Mouse (Mus musculus) cerebellum, adult 9-11 months (tissue): Measurements from ENCODE around the gene Crmp1.

ENCODE experiments used
- DNase-seq: peaks from one replicate; pipeline ENCODE4 v3.0.0; 2022

The Crmp1 gene

DNA sequence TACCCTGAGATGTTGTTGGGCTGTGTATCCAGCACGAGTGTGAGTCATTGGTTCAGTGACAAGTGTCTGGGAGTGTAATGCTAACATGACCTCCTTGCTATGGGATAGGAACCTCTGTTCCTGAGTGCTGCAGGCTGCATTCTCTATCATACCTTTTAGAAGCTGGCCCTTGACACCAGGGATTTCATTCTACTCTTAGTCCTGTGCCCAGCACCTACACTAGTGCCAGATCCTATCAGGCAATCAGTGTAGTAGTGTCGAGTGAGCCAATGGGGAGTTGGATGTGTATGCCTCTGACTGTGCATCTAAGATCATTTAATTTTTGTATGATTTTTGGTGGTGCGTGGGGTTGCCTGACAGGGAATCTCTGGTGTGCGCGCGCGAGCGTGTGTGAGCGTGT is 516 bp upstream of the Crmp1 start:
- no peak for DNase-seq

DNA sequence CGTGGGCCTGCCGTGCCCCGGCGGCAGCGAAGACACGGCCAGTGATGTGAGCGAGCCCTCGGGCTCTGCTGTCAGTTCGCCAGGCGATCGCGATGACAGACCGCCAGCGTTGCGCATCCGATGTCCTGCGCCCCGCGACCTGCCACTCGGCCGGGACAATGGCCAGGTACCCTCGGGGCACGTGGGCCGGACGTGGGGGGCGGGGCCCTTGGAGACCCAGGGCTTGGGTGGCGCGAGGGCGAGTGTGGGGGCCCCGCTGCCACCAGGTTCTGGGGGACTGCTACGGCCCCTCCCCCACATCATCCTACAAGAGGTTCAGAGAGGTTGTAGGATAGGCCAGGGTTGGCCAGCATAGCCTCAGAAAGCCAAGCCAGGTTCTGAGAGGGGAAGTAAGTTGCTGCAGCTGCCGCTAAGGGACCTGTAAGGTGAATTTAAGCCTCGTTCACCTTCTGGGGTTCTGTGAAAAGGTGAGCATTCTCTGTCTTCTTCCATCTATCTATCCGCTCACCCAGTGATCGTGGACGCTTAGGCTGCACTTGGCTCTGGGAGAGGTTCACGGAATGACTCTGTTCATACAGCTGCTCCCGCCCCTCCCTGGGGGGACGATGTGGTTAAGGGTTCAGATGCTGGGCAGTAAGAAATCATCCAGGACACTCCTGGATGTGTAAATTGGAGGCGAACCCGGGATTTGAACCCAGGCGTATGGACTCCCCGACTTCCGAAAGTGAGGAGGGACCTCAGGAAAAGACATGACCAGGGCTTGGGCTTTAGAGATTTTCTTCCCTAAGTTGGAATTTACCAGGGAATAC is 824 bp downstream of the Crmp1 start:
- peak; percentile 84 for DNase-seq

DNA sequence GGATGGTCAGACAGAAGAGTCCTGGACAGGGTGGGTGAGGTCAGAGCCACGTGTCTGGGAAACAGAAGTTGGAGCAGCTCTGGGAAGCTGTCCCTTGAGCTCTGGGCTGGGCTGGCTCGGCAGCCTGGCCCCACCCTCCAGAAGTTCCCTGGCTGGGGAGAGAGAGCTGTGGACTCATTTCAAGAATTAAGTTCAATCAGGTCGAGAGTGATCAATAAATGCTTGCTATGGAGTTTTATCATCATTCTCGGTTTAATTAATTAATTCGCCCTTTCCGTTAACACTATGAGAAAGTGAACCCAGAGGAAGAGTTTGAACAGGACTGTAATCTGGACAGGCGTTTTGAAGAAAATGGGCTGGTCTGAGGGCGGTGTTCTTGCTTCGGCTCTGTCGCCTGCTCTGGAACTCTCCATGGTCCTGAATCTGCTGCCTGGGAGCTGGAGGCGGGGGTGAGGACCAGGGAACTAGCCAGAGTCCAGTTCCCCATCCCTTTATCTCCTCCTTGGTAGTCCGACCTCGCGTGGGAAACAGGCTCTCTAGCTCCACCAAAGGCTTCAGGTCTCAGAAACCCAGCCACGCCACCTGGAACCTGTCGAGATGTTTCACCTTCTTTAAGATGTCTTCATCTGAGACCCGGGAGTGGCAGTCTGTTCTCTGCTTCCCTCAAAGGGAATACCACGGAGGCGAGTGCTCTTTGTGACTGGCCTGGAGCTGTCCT is 1.6 kb downstream of the Crmp1 start:
- peak; percentile 59 for DNase-seq

DNA sequence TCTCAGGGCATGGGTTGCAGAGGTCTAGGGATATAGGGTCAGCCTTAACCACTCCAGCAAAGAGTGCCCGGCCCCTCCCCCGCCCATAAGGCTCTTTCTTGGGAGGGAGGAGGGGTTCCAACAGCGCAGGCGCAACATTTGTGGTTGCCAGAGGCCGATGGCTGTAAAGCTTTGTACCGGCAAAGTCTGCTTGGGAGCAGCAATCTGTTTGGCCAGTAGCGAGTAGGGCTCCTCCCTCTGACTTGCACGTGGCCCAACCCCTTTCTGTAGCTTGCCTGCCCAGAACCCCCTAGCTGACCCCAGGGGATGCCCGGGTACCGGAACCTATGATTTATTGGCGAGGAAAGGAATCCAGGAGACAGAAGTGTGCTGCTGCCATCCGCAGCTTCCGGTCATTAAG is 2.4 kb downstream of the Crmp1 start:
- DNase-seq: peak; percentile 83

DNA sequence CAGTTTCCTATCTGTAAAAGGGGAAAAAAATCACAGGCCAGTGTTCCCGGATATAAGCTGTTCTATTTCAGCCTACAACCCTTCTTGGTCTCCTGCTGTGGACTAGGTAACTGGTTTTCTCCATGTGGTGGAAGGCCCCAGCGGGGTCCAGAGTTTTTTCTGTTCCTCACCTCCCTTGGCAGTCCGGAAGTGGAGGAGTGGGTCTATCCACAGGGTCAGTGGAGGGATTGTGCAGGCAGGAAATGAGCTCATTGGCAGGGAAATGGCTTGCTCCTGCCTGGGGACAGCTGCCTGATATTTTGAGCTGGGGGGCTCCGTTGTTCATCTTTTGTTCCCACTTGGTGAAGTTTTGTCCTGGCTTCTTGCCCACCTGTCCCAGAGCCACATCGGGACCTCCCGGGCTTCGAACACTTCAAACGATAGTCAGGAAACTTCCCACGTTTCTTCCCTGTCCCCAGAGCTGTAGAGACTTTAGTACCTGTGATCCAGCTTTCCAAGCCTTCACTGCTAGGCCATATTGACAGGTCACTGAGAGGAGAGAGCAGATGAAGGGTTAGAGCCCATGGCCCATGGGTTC is 3.0 kb downstream of the Crmp1 start:
- peak; percentile 67 for DNase-seq

DNA sequence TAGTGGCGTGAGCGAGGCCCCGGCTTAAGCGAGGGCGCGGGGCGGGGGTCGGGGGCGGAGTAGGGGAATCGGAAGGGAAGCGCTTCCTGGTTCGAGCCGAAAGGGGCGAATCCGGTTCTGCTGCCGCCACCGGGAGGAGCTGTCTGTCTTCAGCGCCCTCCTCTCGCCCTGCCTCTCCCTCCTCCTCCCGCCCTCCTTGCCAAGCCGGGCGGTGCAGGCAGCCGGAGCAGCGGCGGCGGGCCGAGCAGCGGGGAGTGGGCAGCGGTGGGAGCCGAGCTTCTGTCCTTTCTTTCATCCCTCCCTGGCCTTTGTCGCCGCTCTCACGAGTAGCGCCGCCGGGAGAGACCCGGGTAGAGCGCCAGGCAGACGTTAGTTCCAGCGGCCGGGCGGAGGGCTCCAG is 3.9 kb downstream of the Crmp1 start:
- peak; percentile 88 for DNase-seq

DNA sequence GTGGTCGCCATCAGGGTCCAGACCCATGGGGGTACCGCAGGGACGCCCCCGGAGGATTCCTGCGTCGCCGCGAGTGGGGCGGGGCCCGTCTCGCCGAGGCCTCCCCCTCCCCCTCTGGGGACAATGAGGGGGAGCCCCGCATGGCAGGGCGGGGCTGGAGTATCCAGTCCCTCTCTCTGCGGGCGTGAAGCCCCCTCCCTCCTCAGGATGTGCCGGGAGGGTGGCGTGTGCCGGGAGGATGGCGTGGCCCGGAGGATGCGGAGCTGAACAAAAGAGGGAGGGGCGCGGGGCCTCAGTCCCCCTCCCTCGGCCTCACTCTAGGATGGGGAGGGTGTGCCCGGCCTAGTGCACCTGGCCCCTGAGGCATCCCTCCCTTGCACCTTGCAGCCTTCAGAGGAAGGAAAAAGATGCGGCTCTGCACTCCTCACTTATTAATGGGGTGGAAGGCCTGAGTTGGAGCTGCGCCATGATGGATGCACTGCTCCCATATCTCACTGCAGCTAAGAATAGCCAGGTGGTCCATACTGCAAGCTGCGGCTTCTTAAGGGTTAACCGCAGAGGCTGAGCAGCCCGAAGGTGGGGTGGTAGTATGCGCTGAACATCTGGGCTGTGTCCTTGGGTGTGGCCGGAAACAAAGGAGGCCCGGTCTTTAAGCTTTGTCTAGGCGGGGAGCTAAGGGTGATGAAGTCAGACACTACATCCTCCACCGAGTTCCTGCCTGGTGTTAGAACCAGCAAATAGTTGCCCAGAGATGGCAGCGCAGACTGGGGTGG is 4.6 kb downstream of the Crmp1 start:
- DNase-seq: peak; percentile 80

DNA sequence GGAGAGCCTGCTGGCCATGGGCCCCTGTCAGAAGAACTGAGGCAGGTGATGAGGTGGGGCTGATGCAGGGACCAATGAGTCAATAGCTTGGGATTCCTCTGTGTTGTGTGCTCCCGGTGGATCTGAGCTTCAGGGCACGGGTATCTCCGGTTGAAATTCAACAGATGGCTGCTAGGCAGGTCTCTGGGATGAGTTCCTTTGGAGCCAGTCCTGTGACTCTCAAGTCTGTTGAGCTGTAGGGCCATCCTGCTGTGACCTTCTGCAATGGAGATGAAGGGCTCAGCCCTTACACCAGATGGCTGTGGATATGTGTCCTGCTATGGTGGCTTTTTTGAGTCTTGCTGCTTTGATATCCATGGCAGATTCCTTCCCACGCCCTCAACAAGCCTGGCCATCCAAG is 5.7 kb downstream of the Crmp1 start:
- peak; percentile 89 for DNase-seq

DNA sequence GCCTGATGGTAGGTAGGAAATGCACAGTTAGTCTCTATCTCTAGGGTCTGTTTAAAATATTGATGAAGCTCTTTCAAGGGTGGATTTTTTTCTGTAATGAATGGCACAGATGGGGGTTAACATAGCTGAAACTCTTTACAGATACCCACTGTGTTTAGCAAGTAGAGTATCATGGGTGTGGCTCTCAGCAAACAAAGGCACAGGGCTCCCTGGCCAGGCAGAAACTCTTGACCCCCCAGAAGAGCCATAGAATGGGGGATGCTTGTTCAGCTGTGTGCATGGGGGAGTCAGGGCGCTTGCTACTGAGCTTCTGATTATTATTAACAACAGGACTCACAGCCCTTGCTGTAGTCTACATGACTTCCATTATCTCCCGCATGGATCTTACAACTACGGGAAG is 7.1 kb downstream of the Crmp1 start:
- DNase-seq: no peak

DNA sequence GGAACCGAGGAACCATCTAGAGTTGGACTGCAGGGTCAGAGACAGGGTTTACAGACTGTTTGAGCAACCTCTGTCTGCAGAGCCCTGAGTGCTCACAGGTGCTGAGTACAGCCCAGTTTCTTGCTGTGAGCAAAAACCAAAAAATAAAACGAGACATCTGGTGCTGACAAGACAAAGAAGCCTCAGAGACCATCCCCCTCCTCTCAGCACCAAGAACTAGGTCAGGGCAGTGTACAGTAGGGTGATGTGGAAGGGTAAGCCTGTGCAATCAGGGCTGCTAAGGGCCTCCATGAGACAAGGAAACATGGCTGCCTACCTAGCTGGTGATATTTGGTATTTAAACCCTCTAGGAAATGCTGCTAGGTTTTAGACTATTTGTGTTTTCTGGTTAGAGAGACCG is 9.9 kb downstream of the Crmp1 start:
- DNase-seq: no peak

DNA sequence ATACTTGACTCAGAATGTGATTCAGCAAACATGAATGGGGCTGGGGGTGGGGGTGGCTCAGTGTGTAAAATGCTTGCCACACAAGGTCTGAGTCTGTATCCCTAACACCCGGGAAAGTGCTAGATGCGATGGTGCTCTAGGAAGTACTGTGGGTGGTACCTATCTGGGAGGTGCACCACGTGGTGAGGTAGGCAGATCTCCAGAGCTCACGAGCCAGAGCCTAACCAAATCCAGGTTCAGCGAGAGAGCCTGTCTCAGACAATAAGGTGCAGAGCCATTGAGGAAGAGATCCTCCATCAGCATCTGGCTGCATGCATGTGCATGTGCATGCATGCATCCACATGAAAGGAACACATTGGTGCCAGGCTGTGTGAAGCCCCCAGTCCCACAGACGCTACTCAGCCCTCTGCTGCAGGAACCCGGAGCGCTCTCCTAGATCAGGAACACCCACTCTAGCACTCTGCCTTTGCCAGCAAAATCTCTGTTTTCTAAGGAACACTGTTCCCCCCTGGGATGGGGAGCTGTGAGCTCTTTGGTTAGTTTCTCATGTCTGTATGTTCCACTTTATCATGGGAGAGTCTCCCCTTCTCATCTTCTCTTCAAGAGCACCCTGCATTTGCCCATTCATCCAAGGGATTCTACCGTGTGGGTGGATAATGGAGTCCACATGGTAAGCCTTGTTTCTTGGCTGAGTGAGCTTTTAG is 10.5 kb downstream of the Crmp1 start:
- DNase-seq: no peak

DNA sequence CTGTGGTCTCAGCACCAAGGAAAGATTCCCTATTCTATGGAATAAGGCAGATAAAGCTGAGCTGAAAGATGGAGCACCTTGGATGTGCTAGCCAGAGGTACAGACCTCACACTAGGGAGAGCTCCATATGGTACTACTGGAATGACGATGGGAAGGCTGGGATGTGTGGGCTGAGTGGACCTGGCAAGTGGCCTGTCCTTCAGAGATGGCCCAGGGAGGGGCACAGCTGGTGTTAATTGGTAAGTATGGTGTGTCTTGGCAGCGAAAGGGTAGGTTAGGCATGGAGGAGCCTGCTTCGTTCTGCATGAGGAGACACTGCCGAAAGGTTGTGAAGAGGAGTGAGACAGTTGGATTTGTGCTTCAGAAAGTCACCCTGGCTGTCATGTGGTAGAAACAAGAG is 12.8 kb downstream of the Crmp1 start:
- peak; percentile 61 for DNase-seq

DNA sequence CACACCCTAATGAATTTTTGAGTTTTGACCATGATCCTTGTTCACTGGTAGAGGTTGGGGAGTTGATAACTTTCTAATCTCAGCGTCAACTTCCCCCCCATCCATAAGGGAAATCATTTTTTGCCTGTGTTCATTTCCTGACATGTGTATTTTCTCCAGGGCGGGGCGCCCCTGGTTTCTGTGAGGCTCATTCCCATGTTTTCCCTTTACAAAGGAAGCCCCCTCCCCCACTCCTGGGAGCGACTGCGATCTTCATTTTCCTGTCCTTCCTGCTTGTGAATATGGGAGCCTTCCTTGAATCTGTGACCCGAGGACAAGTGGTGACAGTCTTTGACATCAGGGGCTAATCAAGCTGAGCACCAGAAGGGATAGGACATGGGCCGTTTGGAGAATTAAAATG is 15.1 kb downstream of the Crmp1 start:
- DNase-seq: no peak

DNA sequence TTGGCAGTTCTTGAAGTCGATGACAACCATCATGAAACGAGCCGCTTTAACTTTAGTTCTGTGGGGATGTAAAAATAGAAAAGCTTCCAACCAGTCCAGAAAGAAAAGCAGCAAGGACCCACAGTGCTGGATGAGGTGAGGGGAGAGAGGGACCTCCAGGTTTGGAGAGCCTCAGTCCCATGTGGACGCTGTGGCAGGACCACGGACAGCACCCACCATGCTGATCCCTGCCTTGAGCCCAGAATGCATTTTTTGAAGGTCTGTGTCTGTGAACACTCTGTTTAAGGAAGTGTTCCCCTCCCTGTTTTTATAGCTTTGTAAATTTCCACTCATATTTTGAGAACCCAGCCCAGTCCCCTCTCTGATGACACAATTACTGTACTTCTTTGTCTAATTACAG is 15.5 kb downstream of the Crmp1 start:
- DNase-seq: no peak

DNA sequence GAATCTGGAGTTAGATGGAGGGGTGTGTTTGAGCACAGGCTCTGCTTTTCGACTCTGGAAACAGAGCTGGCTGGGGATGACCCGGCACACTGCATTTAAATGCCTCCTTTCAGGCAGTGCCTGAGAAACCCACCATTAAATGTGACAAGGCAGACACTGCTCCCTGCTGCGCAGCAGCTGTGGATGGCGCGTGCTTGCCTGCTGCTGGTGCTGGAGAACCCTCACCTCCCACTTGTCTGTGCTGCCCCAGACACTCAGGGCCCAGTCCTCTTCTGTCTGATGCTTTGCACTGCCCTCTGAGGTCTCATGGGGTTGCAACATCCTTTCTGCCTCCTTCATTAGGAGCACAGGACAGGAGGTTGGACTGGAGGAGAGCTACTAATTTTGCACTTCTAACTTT is 20.0 kb downstream of the Crmp1 start:
- DNase-seq: no peak

DNA sequence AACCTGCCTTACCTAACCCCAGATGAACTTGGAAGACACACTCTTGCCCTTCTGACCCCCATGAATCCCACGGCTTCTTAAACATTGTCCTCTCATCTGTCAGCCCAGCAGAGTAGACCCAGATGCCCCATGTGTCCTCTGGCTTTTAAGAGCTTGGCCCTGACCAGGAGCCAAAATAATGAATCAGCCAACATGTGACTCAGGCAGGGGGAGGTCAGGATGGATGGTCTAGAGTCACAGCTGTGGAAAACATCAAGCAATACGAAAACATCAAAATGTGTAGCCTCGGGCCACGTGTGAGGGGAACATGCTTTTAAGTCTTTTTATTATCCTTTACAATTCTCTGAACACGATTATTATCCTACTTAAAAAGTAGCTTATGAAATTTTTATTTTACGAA is 22.1 kb downstream of the Crmp1 start:
- no peak for DNase-seq

DNA sequence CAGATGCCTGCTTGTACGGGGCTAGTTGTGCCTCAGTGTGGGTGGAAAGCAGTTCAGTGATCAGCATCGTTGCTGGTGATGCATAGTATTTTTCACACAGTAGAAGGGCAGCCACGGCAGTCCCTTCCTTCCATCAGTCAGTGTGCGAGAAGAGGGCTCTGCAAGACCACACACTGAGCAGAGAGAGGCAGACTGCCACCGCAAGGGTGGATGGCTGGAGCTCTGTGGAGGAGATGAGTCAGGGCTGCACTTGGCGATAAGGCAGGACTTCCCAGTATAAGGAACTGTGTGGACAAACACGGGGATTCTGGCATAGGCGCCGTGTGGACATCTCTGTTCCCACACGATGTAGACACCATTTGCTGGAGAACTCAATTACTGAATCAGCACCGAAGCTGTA is 39.3 kb downstream of the Crmp1 start:
- DNase-seq: no peak

DNA sequence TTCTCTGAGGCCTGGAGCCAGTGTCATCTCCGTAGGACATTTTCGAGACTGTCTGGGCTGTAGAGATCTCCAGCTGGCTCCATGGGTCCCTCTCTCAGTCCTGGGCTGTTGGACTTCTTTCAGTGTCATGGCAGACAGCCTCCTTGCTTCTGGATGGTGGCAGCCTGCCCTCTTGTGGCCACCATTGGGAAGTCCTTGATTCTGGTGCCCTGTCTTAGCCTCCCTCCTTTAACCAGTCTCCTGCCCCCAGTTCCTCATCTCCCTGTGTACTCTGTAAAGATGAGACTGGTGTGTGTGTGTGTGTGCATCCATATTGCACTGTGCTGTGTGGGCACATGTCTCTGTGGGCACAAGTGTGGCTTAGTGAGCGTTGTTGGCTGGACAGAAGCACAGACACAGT is 46.6 kb downstream of the Crmp1 start:
- DNase-seq: peak; percentile 72

DNA sequence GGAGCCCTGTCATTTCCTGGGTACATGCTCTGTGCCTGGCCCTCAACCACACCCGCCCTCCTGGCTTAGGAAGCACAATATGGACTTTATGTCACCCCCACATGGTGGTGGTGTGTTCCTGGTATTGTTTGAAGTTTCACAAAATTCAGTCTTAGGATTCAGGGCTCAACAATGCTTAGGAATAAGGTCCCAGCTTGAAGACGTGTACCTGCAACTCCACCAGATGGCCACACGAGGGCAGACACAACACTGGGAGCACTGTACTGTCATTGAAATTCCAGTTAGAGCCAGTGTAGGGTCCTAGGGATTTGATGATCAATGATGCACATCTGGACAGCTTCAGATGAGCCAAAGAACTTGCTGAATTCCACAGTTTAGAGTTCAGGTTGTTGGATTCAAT is 47.5 kb downstream of the Crmp1 start:
- peak; percentile 38 for DNase-seq

DNA sequence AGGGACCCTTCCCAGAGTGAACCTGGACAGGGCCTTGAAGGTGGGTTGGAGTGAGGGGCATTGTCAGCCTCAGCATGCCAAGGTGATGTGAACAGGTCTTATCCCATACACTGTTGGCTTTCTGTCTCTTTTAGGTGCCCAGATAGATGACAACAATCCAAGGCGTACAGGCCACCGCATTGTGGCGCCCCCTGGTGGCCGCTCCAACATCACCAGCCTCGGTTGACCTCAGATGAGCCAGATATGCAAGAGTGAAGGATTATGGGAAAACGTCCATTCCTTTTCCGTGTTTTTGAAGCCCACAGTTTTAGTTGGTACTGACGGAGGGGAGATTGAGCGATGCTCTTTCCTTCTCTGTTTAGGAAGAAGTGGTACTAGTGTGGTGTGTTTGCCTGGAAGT is 49.2 kb downstream of the Crmp1 start:
- no peak for DNase-seq

DNA sequence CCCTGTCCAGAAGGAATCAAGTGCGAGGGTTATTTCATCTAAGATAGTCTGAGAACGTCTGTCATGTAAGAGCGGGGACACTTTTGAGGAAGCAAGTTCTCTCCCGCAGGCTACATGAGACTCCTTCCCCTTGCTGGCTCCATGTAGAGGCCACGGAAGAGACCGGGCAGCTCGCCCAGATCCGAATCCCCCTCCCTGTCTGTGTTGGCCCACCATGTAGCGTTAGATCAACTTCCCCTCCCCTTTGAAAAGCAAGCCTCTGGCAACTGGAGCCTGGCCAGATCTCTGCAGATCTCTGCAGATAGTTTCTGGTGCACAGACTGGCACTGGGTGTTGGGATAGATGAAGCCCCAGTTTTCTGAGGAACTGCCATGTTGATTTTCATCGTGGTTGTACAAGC is 55.0 kb downstream of the Crmp1 start:
- no peak for DNase-seq

DNA sequence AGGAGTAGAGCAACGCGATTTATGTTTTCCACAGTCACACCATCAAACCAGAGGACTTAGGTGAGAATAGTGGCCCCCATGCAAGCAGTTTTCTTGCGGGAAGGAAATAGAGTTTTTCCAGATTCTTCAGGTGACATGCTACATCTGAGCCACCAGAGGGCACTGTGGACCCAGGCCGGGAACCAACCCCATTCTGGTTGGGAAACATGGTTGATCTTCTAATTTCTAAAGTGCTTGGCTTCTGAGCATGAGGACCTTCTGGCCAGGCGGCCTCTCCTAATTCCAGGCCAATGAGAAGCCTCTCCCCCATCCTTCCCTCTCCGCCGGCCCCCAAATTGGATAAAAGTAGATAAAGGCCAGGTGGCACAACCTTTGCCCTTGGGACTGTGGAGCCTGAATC is 56.6 kb downstream of the Crmp1 start:
- no peak for DNase-seq

DNA sequence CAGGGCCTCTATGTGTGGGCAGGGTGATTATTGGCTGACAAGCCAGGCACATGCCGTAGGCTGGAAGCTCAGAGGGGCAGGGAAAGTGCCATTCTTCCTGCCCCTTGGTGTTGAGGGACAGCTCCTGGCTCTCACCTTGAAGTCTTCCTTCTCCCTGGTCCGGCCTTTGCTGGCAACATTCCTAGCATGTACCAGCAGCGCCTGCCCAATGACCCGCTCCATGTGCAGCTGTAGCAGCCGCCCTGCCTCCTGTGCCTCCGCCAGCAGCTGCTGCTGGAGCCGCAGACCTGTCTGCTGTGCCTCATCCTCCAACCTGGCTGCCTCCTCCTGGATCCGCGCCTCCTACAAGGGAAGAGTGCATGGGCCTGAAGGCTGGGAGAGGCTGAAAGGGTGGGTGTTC is 68.3 kb downstream of the Crmp1 start:
- no peak for DNase-seq
